Mouse (Mus musculus): ENCODE data around the gene Dapl1.

The Dapl1 gene

GRCm38 (mm10) chr2:59471051-59471948, 13.2 kb upstream of the Dapl1 start:
- DNase-seq (ENCODE audit: extremely low spot score), result no peak

- DNase-seq (ENCODE audit: extremely low spot score), result no peak
Measured at GRCm38 (mm10) chr2:59474336-59474735, 10.1 kb upstream of the Dapl1 start.

DNA sequence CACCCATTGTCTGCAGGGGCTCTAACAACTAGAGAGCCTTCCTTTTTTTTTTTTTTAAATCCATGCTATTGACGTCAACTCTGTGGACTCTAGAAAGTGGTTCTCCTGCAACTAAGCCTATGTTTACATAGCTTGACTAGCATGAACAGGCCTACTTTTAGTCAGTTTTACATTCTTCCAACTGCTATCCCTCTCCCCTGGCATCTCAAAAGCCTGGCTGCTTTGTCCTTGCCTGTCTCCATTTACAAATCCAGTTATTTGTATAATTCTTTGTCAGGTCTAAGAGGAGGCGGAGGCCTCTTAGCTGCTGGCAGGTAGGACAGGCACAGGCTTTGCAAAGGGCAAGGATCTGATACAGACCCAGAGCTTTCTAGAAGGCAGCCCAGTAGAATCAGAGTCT, 627 bp downstream of the Dapl1 start:
- no peak for DNase-seq (ENCODE audit: extremely low spot score)

GRCm38 (mm10) chr2:59485657-59486056, 1.2 kb downstream of the Dapl1 start:
- no peak for DNase-seq (ENCODE audit: extremely low spot score)

- DNase-seq (ENCODE audit: extremely low spot score), result no peak
Measured at GRCm38 (mm10) chr2:59486196-59486845, 1.9 kb downstream of the Dapl1 start.

DNA sequence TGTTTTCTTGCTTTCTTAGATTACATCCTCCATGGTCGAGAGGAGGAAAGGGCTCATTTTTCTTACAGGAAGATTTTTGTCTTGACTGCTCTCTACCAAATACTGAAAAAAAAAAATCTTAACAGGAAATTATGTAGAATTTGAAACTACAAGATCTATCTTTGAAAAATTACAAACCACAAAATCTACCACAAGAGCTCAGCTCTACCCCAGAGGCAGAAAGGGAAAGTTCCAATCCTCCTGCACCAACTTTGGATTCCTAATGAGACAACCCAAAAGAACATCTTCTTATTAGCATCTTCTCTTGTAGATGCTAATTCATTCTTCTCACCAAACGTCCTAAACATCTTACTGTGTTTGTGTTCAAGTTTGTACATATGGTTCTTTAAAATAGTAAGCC, 3.8 kb downstream of the Dapl1 start:
- no peak for DNase-seq (ENCODE audit: extremely low spot score)

DNA sequence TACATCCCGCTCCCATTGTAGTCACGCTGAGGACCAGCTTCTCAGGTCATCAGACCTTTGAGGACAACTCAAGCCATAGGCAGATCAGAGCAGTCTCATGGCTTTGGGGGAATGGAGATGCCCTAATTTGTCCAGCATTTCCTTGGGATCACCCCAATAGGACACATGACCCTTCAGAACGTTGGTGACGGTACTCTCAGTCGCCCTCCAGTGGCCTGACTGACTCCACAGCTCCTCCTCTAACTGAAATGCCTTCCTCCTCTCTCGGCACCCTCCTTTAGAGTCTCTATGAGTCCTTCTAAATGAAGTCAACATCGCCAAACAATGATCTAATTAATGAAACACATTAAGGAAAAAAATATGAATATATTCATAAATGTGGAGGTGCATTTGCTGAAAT, 5.9 kb downstream of the Dapl1 start:
- no peak for DNase-seq (ENCODE audit: extremely low spot score)

DNA sequence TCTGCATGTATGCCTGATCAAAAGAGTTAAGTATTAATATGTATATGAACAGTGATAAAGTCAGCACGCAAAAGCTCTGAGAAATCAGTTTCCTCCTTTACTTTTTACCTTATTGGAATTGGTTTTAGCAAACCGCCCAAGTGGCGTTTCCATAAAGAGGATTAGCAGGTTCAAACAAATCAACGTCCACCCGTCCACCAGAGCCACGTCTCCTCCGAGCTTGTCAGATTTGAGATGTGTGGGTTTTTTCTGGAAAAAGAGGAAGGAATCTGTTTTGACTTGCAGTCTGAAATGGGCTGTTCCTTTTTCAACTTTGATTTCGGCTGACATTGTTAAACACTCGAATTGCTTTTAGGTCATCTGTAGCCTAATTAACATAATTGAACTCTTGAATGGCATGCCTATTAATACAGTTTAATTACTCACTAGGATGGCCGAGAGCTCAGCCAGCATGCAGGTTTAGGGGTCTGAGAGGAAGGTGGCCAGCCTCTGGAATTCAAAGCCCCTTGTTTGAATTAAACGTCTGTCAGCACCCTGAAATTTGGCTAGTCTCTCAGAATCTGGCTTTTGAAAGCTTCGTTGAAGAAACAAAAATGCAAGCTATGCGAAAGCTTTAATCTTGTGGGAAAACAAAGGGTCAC, 9.1 kb downstream of the Dapl1 start:
- DNase-seq (ENCODE audit: extremely low spot score), result no peak

DNA sequence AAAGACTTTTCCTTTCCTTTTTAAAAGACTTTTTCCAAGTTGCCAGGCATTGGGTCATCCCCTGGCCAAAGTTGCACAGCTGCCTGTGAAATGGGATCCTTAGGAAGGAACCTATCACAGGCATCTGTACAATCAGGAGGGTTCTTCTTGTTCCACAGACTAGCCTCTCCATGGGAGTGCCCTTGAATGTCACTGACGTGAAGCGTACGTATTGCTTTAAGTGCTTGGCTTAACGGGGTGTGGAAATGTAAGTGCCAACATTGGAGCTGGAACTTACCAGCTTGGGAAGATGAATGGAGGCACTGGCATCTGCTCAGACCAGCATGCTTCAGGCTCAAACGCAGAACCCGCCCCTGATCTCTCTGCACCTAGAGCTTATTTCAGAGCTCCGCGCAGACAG, 14.7 kb downstream of the Dapl1 start:
- no peak for DNase-seq (ENCODE audit: extremely low spot score)

DNA sequence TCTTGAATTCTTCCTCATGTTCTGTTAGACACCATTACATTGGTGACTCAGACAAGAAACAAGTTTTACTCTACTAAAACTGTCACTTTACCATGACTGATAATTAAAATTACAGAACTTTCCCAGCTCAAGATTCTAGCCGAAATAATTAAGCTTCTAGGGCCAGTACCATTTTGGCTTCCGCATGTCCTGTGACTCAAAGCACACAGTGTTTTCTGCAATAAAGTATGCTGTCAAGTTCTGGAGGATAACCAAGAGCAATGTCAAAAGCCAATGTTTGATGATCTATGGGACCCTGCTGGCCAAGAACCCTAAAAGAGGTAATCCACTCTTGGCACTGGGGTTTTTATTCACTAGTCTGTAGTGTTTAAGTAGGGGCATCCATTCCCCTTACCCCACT, 15.3 kb downstream of the Dapl1 start:
- DNase-seq (ENCODE audit: extremely low spot score), result no peak

DNA sequence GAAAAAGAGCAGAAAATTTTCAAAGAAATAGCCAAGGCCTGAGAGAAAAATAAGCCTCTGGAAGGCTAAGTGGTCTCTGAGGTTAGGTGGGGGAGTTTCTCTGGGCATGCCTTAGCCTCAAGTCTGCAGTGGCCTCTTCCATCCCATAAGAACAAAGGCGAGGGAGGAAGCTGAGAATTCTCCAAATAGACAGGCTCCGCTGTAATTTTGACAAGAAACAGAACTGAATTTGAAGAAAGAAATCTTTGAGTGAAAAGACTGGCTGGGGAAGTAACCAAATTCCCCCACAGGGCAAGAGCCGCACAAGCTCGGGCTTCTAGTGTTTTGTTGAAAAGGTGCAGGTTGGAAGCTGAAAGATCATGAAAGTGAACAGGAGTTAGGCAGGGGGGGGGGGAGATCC, 24.6 kb downstream of the Dapl1 start:
- DNase-seq (ENCODE audit: extremely low spot score), result no peak

DNA sequence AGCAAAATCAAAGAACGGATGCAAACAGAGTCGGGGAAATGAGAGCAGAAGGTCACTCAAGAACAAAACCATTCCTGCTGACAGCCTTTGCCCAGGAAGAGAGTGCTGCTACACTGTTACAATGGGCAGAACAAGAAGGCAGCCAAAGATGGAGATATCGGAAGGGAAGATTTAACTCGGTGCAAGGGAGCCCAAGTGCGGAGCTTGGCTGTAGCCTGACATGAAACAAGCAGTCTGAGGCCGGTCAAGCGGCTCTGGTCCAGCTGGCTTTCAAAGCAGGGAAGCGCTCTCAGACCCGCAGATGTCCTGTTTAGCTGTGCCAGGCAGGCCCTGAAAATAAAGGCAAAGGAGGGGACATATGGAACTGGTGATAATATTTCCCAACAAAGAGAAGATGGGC, 26.0 kb downstream of the Dapl1 start:
- DNase-seq (ENCODE audit: extremely low spot score), result no peak

GRCm38 (mm10) chr2:59510882-59511281, 26.4 kb downstream of the Dapl1 start:
- DNase-seq (ENCODE audit: extremely low spot score), result no peak

DNA sequence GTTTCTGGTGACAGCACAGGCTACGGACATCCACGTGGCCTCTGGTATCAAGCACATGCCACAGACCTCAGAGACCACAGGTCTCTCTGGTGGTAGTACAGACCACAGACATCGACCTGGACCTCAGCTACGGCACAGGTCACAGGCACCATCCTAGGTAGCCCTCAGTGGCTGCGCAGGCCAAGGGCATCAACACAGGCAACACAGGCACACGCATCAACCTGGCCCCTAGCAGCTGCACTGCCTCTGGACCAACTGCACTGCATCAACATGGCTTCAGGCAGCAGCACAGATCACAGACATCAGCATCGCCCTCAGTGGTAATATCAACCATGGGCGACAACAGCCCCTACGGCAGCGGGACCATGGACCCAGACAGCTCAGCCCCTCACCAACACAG, 36.2 kb downstream of the Dapl1 start:
- no peak for DNase-seq (ENCODE audit: extremely low spot score)

- peak; percentile 86 for DNase-seq (ENCODE audit: extremely low spot score)
Measured at GRCm38 (mm10) chr2:59522079-59522684, 37.7 kb downstream of the Dapl1 start.

GRCm38 (mm10) chr2:59523526-59523925, 39.1 kb downstream of the Dapl1 start:
- DNase-seq (ENCODE audit: extremely low spot score), result no peak

DNA sequence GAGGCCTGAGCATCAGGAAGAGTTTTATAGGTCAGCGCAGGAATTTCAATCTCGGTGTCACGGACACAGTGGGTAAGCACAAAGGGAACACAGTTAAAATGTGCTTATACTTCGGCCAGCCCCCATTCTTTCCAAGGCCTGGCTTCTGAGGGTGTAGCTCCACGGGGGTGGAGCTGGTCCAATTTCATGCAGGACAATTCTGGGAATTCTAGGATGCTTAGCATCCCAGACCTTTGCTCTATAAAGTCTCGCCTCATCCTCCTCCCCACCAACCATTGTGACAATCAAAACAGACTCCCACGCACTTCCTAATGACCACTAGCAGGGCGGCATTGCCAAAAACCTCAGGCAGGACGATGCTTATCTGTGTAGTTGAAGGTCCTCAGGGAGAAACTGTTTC, 42.4 kb downstream of the Dapl1 start:
- DNase-seq (ENCODE audit: extremely low spot score), result no peak

DNA sequence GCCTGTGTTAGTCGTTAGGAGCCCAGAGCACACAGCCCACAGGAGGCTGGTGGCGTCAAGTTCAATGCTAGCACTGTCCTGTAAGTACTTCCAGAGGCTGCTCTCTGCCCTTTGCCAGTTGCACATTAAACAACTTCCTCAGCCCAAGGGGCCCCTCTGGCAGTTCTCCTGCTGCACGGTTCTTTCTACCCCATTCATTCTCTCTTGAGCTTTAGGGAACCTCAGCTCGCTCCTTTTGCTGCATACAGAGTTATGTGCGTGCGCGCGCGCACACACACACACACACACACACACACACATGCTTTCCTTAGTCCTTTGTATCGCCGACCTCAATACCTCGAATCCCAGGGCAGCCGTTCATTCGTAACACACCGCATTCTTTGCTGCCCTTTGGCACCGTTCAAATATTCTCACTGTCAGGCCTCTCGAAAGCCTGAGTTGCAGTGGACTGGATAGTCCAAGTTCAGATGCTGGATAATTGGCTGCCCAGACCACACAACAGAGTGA, 45.2 kb downstream of the Dapl1 start:
- no peak for DNase-seq (ENCODE audit: extremely low spot score)

DNA sequence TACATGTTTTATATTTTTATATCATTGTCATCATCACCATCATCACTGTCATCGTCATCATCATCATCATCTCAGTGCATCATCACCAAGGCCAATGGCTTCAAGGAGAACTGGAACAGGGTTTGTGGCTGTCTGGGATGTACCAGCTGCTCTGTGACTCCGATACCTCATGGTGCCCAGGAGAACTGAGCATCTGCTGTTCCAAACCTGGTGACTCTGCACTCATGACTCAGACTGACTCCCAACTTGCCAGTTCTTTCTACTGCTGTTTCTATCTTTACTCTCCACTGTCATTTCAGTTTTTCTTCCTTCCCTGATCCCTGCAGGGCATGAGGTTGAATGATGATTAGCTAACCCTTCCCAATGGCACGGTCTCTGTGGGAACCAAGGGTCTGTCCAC, 46.4 kb downstream of the Dapl1 start:
- no peak for DNase-seq (ENCODE audit: extremely low spot score)

- no peak for DNase-seq (ENCODE audit: extremely low spot score)
Measured at GRCm38 (mm10) chr2:59532999-59533398, 48.5 kb downstream of the Dapl1 start.

GRCm38 (mm10) chr2:59533504-59533903, 49.1 kb downstream of the Dapl1 start:
- DNase-seq (ENCODE audit: extremely low spot score), result no peak
